Comparison of ENCODE assay signal across 9 mouse cellular contexts in the genomic region with DNA sequence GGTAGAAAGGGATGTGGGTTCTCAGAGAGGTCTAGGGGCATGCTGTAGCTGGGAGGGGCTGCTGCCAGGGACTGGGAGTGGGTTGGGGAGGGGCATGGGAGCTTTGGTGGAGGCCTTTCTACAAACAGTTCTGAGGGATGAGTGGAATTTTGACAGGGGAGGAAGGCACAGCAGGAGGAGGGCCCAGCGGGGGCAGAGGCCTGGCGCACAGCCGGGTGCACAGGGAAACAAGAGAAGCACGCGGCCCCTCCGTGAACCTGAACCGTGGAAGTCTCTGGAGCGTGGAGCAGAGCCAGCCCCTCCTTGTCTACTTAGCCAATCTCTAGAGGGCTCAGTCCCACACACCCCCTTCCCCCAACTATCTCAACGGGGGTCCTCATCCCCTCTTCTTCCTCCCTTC. TPM values are rescaled to one million over a fixed set of nuclear protein-coding genes. Genes with fewer than 3 reads are reported as not detected.
A peak's percentile ranks its signal among the peaks of the same experiment; 100 is the strongest.
DNase-seq lines count a peak whose midpoint lies in the region; ATAC-seq and TF ChIP-seq lines count a peak whose summit lies in the region.
"Had no signal": no experiment of that assay in that cellular context is flagged by ENCODE, and none has a peak within 500 bp of the region (broad histone marks: within the 10 kb centered on the region; RNA-seq: fewer than 3 reads in every experiment).

No protein-coding gene starts in this region.

- H3K4me3 ChIP-seq in heart, adult 2 months, result no peak overlapping the region
- H3K4me3 ChIP-seq in embryonic facial prominence, embryonic 10.5 days, result 0 out of 2 replicates have a peak overlapping the region, but pooled peaks have one; percentile 23
- no peak overlapping the region for H3K4me3 ChIP-seq in hindbrain, embryonic 12.5 days
- H3K4me3 ChIP-seq in limb, embryonic 13.5 days, result peak overlapping the region; percentile 10; the same call in 1 of the 2 replicates
- H3K4me3 ChIP-seq: erythroblast, embryonic 14.5 days had no signal

- intact Hi-C loops in heart, adult 2 months (cut with DNase I), result no loop called here

- no peaks in the 10 kb centered on the region for H3K36me3 ChIP-seq in heart, adult 2 months (ENCODE audit: control insufficient read depth, insufficient read depth, low read length)
- H3K36me3 ChIP-seq in embryonic facial prominence, embryonic 10.5 days (replicated peaks), result no peaks in the 10 kb centered on the region
- H3K36me3 ChIP-seq in hindbrain, embryonic 12.5 days, result no peaks in the 10 kb centered on the region
- H3K36me3 ChIP-seq in limb, embryonic 13.5 days, result no peaks in the 10 kb centered on the region

- peak; percentile 46; the same call in 1 of the 2 replicates for ATAC-seq in hindbrain, embryonic 12.5 days (ENCODE audit: low FRiP score)
- ATAC-seq in limb, embryonic 13.5 days (ENCODE audit: low FRiP score, low read depth), result peak; percentile 73

- TF ChIP-seq EP300 in heart, adult 2 months (IDR thresholded peaks at IDR 0.05; ENCODE audit: insufficient read depth, low read depth, low read length), result no peak

- no peaks in the 10 kb centered on the region for H3K27me3 ChIP-seq in heart, adult 2 months (ENCODE audit: control insufficient read depth, insufficient read depth, low read length)
- H3K27me3 ChIP-seq in embryonic facial prominence, embryonic 10.5 days (replicated peaks; ENCODE audit: low read depth, poor library complexity, severe bottlenecking), result peaks cover 97% of the 10 kb centered on the region
- peaks cover 26% of the 10 kb centered on the region for H3K27me3 ChIP-seq in hindbrain, embryonic 12.5 days
- H3K27me3 ChIP-seq in limb, embryonic 13.5 days, result peaks cover 64% of the 10 kb centered on the region

- no peak for TF ChIP-seq POLR2A in heart, adult 2 months (IDR thresholded peaks at IDR 0.05; ENCODE audit: insufficient read depth, low read depth, low read length)

- H3K79me2 ChIP-seq in heart, adult 2 months (replicated peaks; ENCODE audit: control insufficient read depth, insufficient read depth, low read length), result no peaks in the 10 kb centered on the region

- peak in 1 of 2 experiments; percentile 49 for DNase-seq in heart, adult 2 months
- DNase-seq in heart, adult 8-10 months (ENCODE audit: low spot score), result no peak
- DNase-seq in embryonic facial prominence, embryonic 10.5 days (ENCODE audit: low spot score), result peak; percentile 64
- DNase-seq in retina, embryonic 14.5 days (ENCODE audit: low spot score), result peak; percentile 60
- DNase-seq in gastrocnemius, postnatal 25 days, result no peak
- no peak for DNase-seq in yolk sac, embryonic 10.5 days (ENCODE audit: low spot score)

- 17% methylated on average over 9 of the region's 9 CpGs for WGBS in heart, adult 2 months
- WGBS in embryonic facial prominence, embryonic 10.5 days, result 3% methylated on average over 9 of the region's 9 CpGs
- WGBS in hindbrain, embryonic 12.5 days, result under 1% methylated on average over 9 of the region's 9 CpGs
- under 1% methylated on average over 9 of the region's 9 CpGs for WGBS in limb, embryonic 13.5 days

- H3K9me3 ChIP-seq in embryonic facial prominence, embryonic 10.5 days, result no peaks in the 10 kb centered on the region
- no peaks in the 10 kb centered on the region for H3K9me3 ChIP-seq in hindbrain, embryonic 12.5 days (replicated peaks)
- no peaks in the 10 kb centered on the region for H3K9me3 ChIP-seq in limb, embryonic 13.5 days

- no peak overlapping the region for H3K9ac ChIP-seq in heart, adult 2 months (ENCODE audit: low read depth, low read length)
- H3K9ac ChIP-seq in hindbrain, embryonic 12.5 days, result no peak overlapping the region
- H3K9ac ChIP-seq in limb, embryonic 13.5 days, result no peak overlapping the region

- H3K4me1 ChIP-seq in heart, adult 2 months (ENCODE audit: control insufficient read depth, insufficient read depth, low read length), result peaks cover 10% of the 10 kb centered on the region
- peaks cover 91% of the 10 kb centered on the region for H3K4me1 ChIP-seq in embryonic facial prominence, embryonic 10.5 days
- peaks cover 76% of the 10 kb centered on the region for H3K4me1 ChIP-seq in hindbrain, embryonic 12.5 days
- peaks cover 90% of the 10 kb centered on the region for H3K4me1 ChIP-seq in limb, embryonic 13.5 days

- peak overlapping the region; percentile 24; the same call in 1 of the 2 replicates for H3K4me2 ChIP-seq in hindbrain, embryonic 12.5 days (replicated peaks)
- H3K4me2 ChIP-seq in limb, embryonic 13.5 days (replicated peaks), result peak overlapping the region; percentile 44

- TF ChIP-seq CTCF in heart, adult 2 months (IDR thresholded peaks at IDR 0.05), result no peak

- peak overlapping the region; percentile 55 for H3K27ac ChIP-seq in heart, adult 2 months
- H3K27ac ChIP-seq in embryonic facial prominence, embryonic 10.5 days (replicated peaks), result peak overlapping the region; percentile 71
- H3K27ac ChIP-seq in hindbrain, embryonic 12.5 days, result peak overlapping the region; percentile 77
- H3K27ac ChIP-seq in limb, embryonic 13.5 days, result peak overlapping the region; percentile 66

RNA-seq across cellular contexts. Expression of a gene that starts 30.0 kb away (rescaled TPM):
- 1 to 10 TPM; 1.1 to 1.2 TPM for total RNA-seq in heart, adult 2 months (2021)
- polyA plus RNA-seq in heart, adult 2 months (2012; rRNA removed), result 0.84 and 0.94 TPM in 2 replicates
- 1 to 10 TPM in 3 of 4 experiments, under 1 TPM in 1; 0.92 to 2.0 (median 1.4) TPM for total RNA-seq in heart, adult 8-10 months (2022)
- 2.5 and 2.9 TPM in 2 replicates for polyA plus RNA-seq in embryonic facial prominence, embryonic 10.5 days (2016; fragmentation: Nextera tagmentation; extraction: Ambion mirVana)
- 5.5 and 6.6 TPM in 2 replicates for polyA plus RNA-seq in hindbrain, embryonic 12.5 days (2016; fragmentation: Nextera tagmentation; extraction: Ambion mirVana)
- 7.7 and 8.1 TPM in 2 replicates for polyA plus RNA-seq in limb, embryonic 13.5 days (2015; fragmentation: Nextera tagmentation; extraction: Ambion mirVana)
- total RNA-seq in gastrocnemius, postnatal 25 days (2021), result under 1 TPM; 0.31 to 0.35 TPM
- polyA plus RNA-seq: erythroblast, embryonic 14.5 days had no signal

Comparison
In these comparisons a context has a peak if more than half of its experiments do, and no peak if none do; other contexts are left out.
1. DNase-seq: peak in embryonic facial prominence, embryonic 10.5 days (single experiment) and retina, embryonic 14.5 days (single experiment); none in heart, adult 8-10 months (single experiment), gastrocnemius, postnatal 25 days (single experiment) and yolk sac, embryonic 10.5 days (single experiment).
2. H3K4me3 ChIP-seq: peak in embryonic facial prominence, embryonic 10.5 days (single experiment) and limb, embryonic 13.5 days (single experiment); none in heart, adult 2 months (single experiment) and hindbrain, embryonic 12.5 days (single experiment).
3. Peak in every context shown above with its lines, with median percentiles within 50 percentile points of each other: H3K27ac ChIP-seq.